Mouse (Mus musculus): Measurements from ENCODE around the gene Olfr353.

Olfr353 gene

GRCm38 (mm10) chr2:36892836-36893235 lies at the start of gene Olfr353:
Gene Olfr353, minus strand, starts transcription at chr2:36892936.
- no peak for DNase-seq (ENCODE audit: low read depth)

GRCm38 (mm10) chr2:36936821-36937220 lies 44.1 kb upstream of the Olfr353 start, which contains the start of gene Olfr356:
Gene Olfr356, plus strand, starts transcription at chr2:36937121.
- no peak for DNase-seq (ENCODE audit: low read depth)

GRCm38 (mm10) chr2:36928797-36929196 lies 36.1 kb upstream of the Olfr353 start, which contains the start of gene Olfr355:
Gene Olfr355, minus strand, starts transcription at chr2:36928897.
- DNase-seq (ENCODE audit: low read depth): no peak

GRCm38 (mm10) chr2:36905380-36905779 lies 12.6 kb upstream of the Olfr353 start, which contains the start of gene Olfr354:
Gene Olfr354, plus strand, starts transcription at chr2:36905680.
- no peak for DNase-seq (ENCODE audit: low read depth)

- no peak for DNase-seq (ENCODE audit: low read depth)
Observed at GRCm38 (mm10) chr2:36897114-36897513, 4.4 kb upstream of the Olfr353 start.

GRCm38 (mm10) chr2:36868160-36868559 lies 24.6 kb downstream of the Olfr353 start, which contains the start of gene Olfr352:
Gene Olfr352, plus strand, starts transcription at chr2:36868460.
- no peak for DNase-seq (ENCODE audit: low read depth)

GRCm38 (mm10) chr2:36862560-36862959 lies 30.2 kb downstream of the Olfr353 start, which contains the start of gene Olfr351:
Gene Olfr351, minus strand, starts transcription at chr2:36862660.
- DNase-seq (ENCODE audit: low read depth): no peak

GRCm38 (mm10) chr2:36846010-36846409 lies 46.7 kb downstream of the Olfr353 start, which contains the start of gene Olfr350:
Gene Olfr350, plus strand, starts transcription at chr2:36846310.
- DNase-seq (ENCODE audit: low read depth): no peak
